Mouse (Mus musculus) large intestine, adult 2 months (tissue): ENCODE data around the gene Iqcf4. TPM values are rescaled to one million over a fixed set of nuclear protein-coding genes. Genes with fewer than 3 reads are reported as not detected.

Experiments
- DNase-seq: peaks from one replicate; pipeline ENCODE4 v3.0.0-alpha.2; 2012; ENCODE audit warnings: low read depth, low spot score
- WGBS: fragments of 180-500 bp; shearing (Covaris S2); methylation state at CpG from one replicate; pipeline ENCODE4 v1.1.7; 2018; 5-methylcytosine and 5-hydroxymethylcytosine counted together
- polyA plus RNA-seq: library from polyadenylated mRNA; depleted of rRNA; stranded (reverse); fragments of >200 nt; gene quantifications from 2 replicates; pipeline ENCODE4 v1.2.3, GENCODE M21; 2012; rRNA removed

Gene Iqcf4
- polyA plus RNA-seq, 1 experiment: not detected

GRCm38 (mm10) chr9:106531833-106532232 lies 39.0 kb downstream of the Iqcf4 start:
- 10% methylated on average over 3 of the region's 3 CpGs for WGBS
- DNase-seq: peak; percentile 19

GRCm38 (mm10) chr9:106519909-106520308 lies 50.9 kb downstream of the Iqcf4 start:
- 24% methylated on average over 8 of the region's 8 CpGs for WGBS
- no peak for DNase-seq

GRCm38 (mm10) chr9:106519433-106519832 lies 51.4 kb downstream of the Iqcf4 start:
- 29% methylated on average over 2 of the region's 2 CpGs for WGBS
- no peak for DNase-seq

Other genes starting within 250 kb of the Iqcf4 start
- gene Dusp7, start 202.4 kb downstream of the Iqcf4 start, polyA plus RNA-seq: 12.6 and 15.2 TPM in 2 replicates
- gene Rpl29, start 141.5 kb downstream of the Iqcf4 start, polyA plus RNA-seq: 788 and 789 TPM in 2 replicates
- 88.7 and 135 TPM in 2 replicates for gene Acy1, start 132.7 kb downstream of the Iqcf4 start, polyA plus RNA-seq
- 58.1 and 64.3 TPM in 2 replicates for gene Abhd14b, start 123.5 kb downstream of the Iqcf4 start, polyA plus RNA-seq
- gene Abhd14a, start 123.3 kb downstream of the Iqcf4 start, polyA plus RNA-seq: 43.9 and 46.5 TPM in 2 replicates
- 15.4 and 17.4 TPM in 2 replicates for gene Pcbp4, start 117.7 kb downstream of the Iqcf4 start, polyA plus RNA-seq
- 0.05 and 0.21 TPM in 2 replicates for gene Gpr62, start 105.1 kb downstream of the Iqcf4 start, polyA plus RNA-seq
- gene Rrp9, start 95.0 kb downstream of the Iqcf4 start, polyA plus RNA-seq: 24.4 and 28.9 TPM in 2 replicates
- 19.5 and 31.6 TPM in 2 replicates for gene Parp3, start 94.0 kb downstream of the Iqcf4 start, polyA plus RNA-seq
- gene Iqcf1, start 71.0 kb downstream of the Iqcf4 start, polyA plus RNA-seq: not detected in 2 replicates
- not detected in 2 replicates for gene Iqcf5, start 56.4 kb downstream of the Iqcf4 start, polyA plus RNA-seq
- not detected in 2 replicates for gene Iqcf3, start 9.4 kb downstream of the Iqcf4 start, polyA plus RNA-seq
- not detected in 2 replicates for gene Iqcf6, start 55.6 kb upstream of the Iqcf4 start, polyA plus RNA-seq
- 0.16 and 0.25 TPM in 2 replicates for gene Grm2, start 85.1 kb upstream of the Iqcf4 start, polyA plus RNA-seq
- gene Tex264, start 114.9 kb upstream of the Iqcf4 start, polyA plus RNA-seq: 65.6 and 68.0 TPM in 2 replicates
- 7.4 and 15.6 TPM in 2 replicates for gene Rad54l2, start 218.2 kb upstream of the Iqcf4 start, polyA plus RNA-seq